Mouse (Mus musculus) kidney, adult 2 months (tissue): Measurements from ENCODE around the gene Nacad. TPM values are rescaled to one million over a fixed set of nuclear protein-coding genes. Genes with fewer than 3 reads are reported as not detected.

ENCODE experiments used
- DNase-seq: peaks from one replicate; pipeline ENCODE4 v3.0.0; 2021
- H3K27ac ChIP-seq: fragments of 200-500 bp; 2 replicates; pipeline ENCODE4 v1.5.1; 2012; ENCODE audit warnings: low read depth, low read length, control low read depth, inconsistent platforms; ENCODE audit not compliant: insufficient read depth
- H3K27me3 ChIP-seq: fragments of 200-500 bp; replicated peaks from 2 replicates; pipeline ENCODE4 v1.6.1; 2012; ENCODE audit warnings: mild to moderate bottlenecking, moderate library complexity, low read length, inconsistent platforms; ENCODE audit not compliant: control insufficient read depth, insufficient read depth
- H3K36me3 ChIP-seq: fragments of 200-500 bp; 2 replicates; pipeline ENCODE4 v1.6.1; 2012; ENCODE audit warnings: mild to moderate bottlenecking, moderate library complexity, low read length, inconsistent platforms; ENCODE audit not compliant: control insufficient read depth, insufficient read depth
- H3K4me1 ChIP-seq: fragments of 200-500 bp; 2 replicates; pipeline ENCODE4 v1.6.1; 2011; ENCODE audit warnings: low read length; ENCODE audit not compliant: control insufficient read depth, insufficient read depth
- H3K4me3 ChIP-seq: fragments of 200-500 bp; 2 replicates; pipeline ENCODE4 v1.5.1; 2011; ENCODE audit warnings: mild to moderate bottlenecking, low read depth, low read length, control low read depth; ENCODE audit not compliant: insufficient read depth
- CTCF ChIP-seq: fragments of 200-500 bp; conservative IDR thresholded peaks from 2 replicates; pipeline ENCODE4 v1.5.1; 2011; ENCODE audit warnings: low read depth, mild to moderate bottlenecking, control low read depth, low read length, moderate library complexity, mixed read lengths; ENCODE audit not compliant: insufficient read depth, insufficient read length
- POLR2A ChIP-seq: fragments of 200-500 bp; IDR thresholded peaks from one replicate; pipeline ENCODE4 v1.6.1; 2011; ENCODE audit warnings: low read depth, low read length, control low read depth
- WGBS: fragments of 180-500 bp; shearing (Covaris S2); methylation state at CpG from one replicate; pipeline ENCODE4 v1.1.7; 2018; 5-methylcytosine and 5-hydroxymethylcytosine counted together
- polyA plus RNA-seq: library from polyadenylated mRNA; depleted of rRNA; stranded (reverse); fragments of >200 nt; gene quantifications from 2 replicates; pipeline ENCODE4 v1.2.3, GENCODE M21; 2012; rRNA removed

Gene Nacad
- polyA plus RNA-seq, 1 experiment: 2.7 TPM

- H3K4me3 ChIP-seq: no peak overlapping the region
- H3K36me3 ChIP-seq: no peaks in the 10 kb centered on the region
- 76% methylated on average over 2 of the region's 2 CpGs for WGBS
- H3K4me1 ChIP-seq: peaks cover 6% of the 10 kb centered on the region; the same call in 1 of the 2 replicates
- DNase-seq: no peak
- H3K27ac ChIP-seq: no peak overlapping the region
- no peaks in the 10 kb centered on the region for H3K27me3 ChIP-seq
- no peak for TF ChIP-seq CTCF
- TF ChIP-seq POLR2A: no peak
These were observed 56.1 kb downstream of the Nacad start for GRCm38 (mm10) chr11:6549770-6550169.

Other genes with a start within 250 kb of the Nacad start
- 47.7 and 53.7 TPM in 2 replicates for gene Zmiz2, start 217.0 kb downstream of the Nacad start, polyA plus RNA-seq
- 1,045 and 1,237 TPM in 2 replicates for gene Ppia, start 190.6 kb downstream of the Nacad start, polyA plus RNA-seq
- 60.8 and 76.1 TPM in 2 replicates for gene H2afv, start 161.6 kb downstream of the Nacad start, polyA plus RNA-seq
- 5.8 and 7.6 TPM in 2 replicates for gene Purb, start 130.1 kb downstream of the Nacad start, polyA plus RNA-seq
- 3.2 and 10.3 TPM in 2 replicates for gene Myo1g, start 85.1 kb downstream of the Nacad start, polyA plus RNA-seq
- gene Ccm2, start 59.2 kb downstream of the Nacad start, polyA plus RNA-seq: 56.1 and 60.8 TPM in 2 replicates
- 73.9 and 85.3 TPM in 2 replicates for gene Tbrg4, start 20.0 kb upstream of the Nacad start, polyA plus RNA-seq
- gene Wap, start 32.6 kb upstream of the Nacad start, polyA plus RNA-seq: not detected in 2 replicates
- 40.1 and 41.0 TPM in 2 replicates for gene Ramp3, start 52.5 kb upstream of the Nacad start, polyA plus RNA-seq
- not detected in 2 replicates for gene Gm11983, start 231.6 kb upstream of the Nacad start, polyA plus RNA-seq